Mouse (Mus musculus): ENCODE results near the gene Stat2. TPM values are rescaled to one million over a fixed set of nuclear protein-coding genes. Genes with fewer than 3 reads are reported as not detected.

Stat2 gene
- total RNA-seq (2023), result 60.8 TPM

GRCm38 (mm10) chr10:128270287-128270841, at the start of gene Stat2:
Gene Stat2 (plus strand): TSS chr10:128270559.

GRCm38 (mm10) chr10:128225538-128225937, 44.8 kb upstream of the Stat2 start, which contains the start of gene Mip:
Gene Mip (plus strand): TSS chr10:128225838.

GRCm38 (mm10) chr10:128231697-128232419, 38.5 kb upstream of the Stat2 start, which contains the start of gene Timeless:
Gene Timeless (plus strand): TSS chr10:128232065.

GRCm38 (mm10) chr10:128253677-128254255, 16.6 kb upstream of the Stat2 start, which contains the start of gene Apon:
Gene Apon (plus strand): TSS chr10:128254096.

GRCm38 (mm10) chr10:128268371-128268770, 2.0 kb upstream of the Stat2 start, which contains the start of gene Apof:
Gene Apof (plus strand): TSS chr10:128268671.

GRCm38 (mm10) chr10:128298702-128299171, 28.4 kb downstream of the Stat2 start, which contains the start of gene Il23a:
Gene Il23a (minus strand): TSS chr10:128298752.

GRCm38 (mm10) chr10:128303126-128304021, 33.0 kb downstream of the Stat2 start, which contains the start of gene Pan2:
Gene Pan2 (plus strand): TSS chr10:128303335.

GRCm38 (mm10) chr10:128322141-128323108, 52.1 kb downstream of the Stat2 start, which contains the start of gene Cnpy2:
Gene Cnpy2 (plus strand): TSS chr10:128322459.

GRCm38 (mm10) chr10:128337306-128338181, 67.2 kb downstream of the Stat2 start, which contains the start of gene Cs:
Gene Cs (plus strand): TSS chr10:128337734.

Other genes with a start within 250 kb of the Stat2 start
- gene Naca, start 235.0 kb upstream of the Stat2 start, total RNA-seq (2023), result 750 TPM
- gene Ptges3, start 211.6 kb upstream of the Stat2 start, total RNA-seq (2023), result 132 TPM
- 633 TPM for gene Atp5b, start 187.3 kb upstream of the Stat2 start, total RNA-seq (2023)
- gene Baz2a, start 179.0 kb upstream of the Stat2 start, total RNA-seq (2023), result 108 TPM
- gene Rbms2, start 90.3 kb upstream of the Stat2 start, total RNA-seq (2023), result 36.0 TPM
- gene Gls2, start 76.1 kb upstream of the Stat2 start, total RNA-seq (2023), result 2.0 TPM
- 19.9 TPM for gene Spryd4, start 58.8 kb upstream of the Stat2 start, total RNA-seq (2023)
- gene Mip, start 44.7 kb upstream of the Stat2 start, total RNA-seq (2023), result not detected
- 25.4 TPM for gene Timeless, start 38.5 kb upstream of the Stat2 start, total RNA-seq (2023)
- gene Apon, start 16.5 kb upstream of the Stat2 start, total RNA-seq (2023), result 0.56 TPM
- not detected for gene Apof, start 1.9 kb upstream of the Stat2 start, total RNA-seq (2023)
- gene Il23a, start 28.2 kb downstream of the Stat2 start, total RNA-seq (2023), result not detected
- gene Pan2, start 32.8 kb downstream of the Stat2 start, total RNA-seq (2023), result 43.5 TPM
- gene Cnpy2, start 51.9 kb downstream of the Stat2 start, total RNA-seq (2023), result 26.1 TPM
- 81.9 TPM for gene Cs, start 67.2 kb downstream of the Stat2 start, total RNA-seq (2023)
- gene Coq10a, start 98.4 kb downstream of the Stat2 start, total RNA-seq (2023), result 27.4 TPM
- gene Ankrd52, start 106.6 kb downstream of the Stat2 start, total RNA-seq (2023), result 49.6 TPM
- not detected for gene Slc39a5, start 130.7 kb downstream of the Stat2 start, total RNA-seq (2023)
- 42.4 TPM for gene Nabp2, start 140.9 kb downstream of the Stat2 start, total RNA-seq (2023)
- 26.1 TPM for gene Rnf41, start 141.1 kb downstream of the Stat2 start, total RNA-seq (2023)
- 112 TPM for gene Smarcc2, start 188.7 kb downstream of the Stat2 start, total RNA-seq (2023)
- 818 TPM for gene Myl6, start 223.6 kb downstream of the Stat2 start, total RNA-seq (2023)
- not detected for gene Myl6b, start 228.1 kb downstream of the Stat2 start, total RNA-seq (2023)

All from CD4-positive naive resting alpha-beta T cell, adult 76 days (primary cell).